Mouse (Mus musculus) urinary bladder, postnatal 4 days (tissue): ENCODE measurements around the gene Kcnmb3.

Source experiments
- DNase-seq, 2 experiments: peaks; one replicate each; pipeline ENCODE4 v3.0.0; 2021 to 2022; ENCODE audit warnings: low spot score in 2 of 2

Kcnmb3 gene

GRCm38 (mm10) chr3:32492097-32493090 lies at the start of gene Kcnmb3:
Gene Kcnmb3 (minus strand): TSS chr3:32492231.
- no peak for DNase-seq

GRCm38 (mm10) chr3:32538091-32538490 lies 46.1 kb upstream of the Kcnmb3 start:
- no peak for DNase-seq

GRCm38 (mm10) chr3:32537556-32537955 lies 45.5 kb upstream of the Kcnmb3 start:
- no peak for DNase-seq

GRCm38 (mm10) chr3:32535692-32536091 lies 43.7 kb upstream of the Kcnmb3 start:
- DNase-seq, result no peak

- no peak for DNase-seq
Observed at GRCm38 (mm10) chr3:32530041-32530440, 38.0 kb upstream of the Kcnmb3 start.

GRCm38 (mm10) chr3:32529303-32529898 lies 37.4 kb upstream of the Kcnmb3 start, which contains the start of gene Mfn1:
Gene Mfn1 (plus strand): TSS chr3:32529465.
- DNase-seq, result peak; percentile 89 to 92

- DNase-seq, result no peak
Observed at GRCm38 (mm10) chr3:32527181-32527580, 35.1 kb upstream of the Kcnmb3 start.

- no peak for DNase-seq
Observed at GRCm38 (mm10) chr3:32513528-32513927, 21.5 kb upstream of the Kcnmb3 start.

GRCm38 (mm10) chr3:32512686-32513284 lies 20.8 kb upstream of the Kcnmb3 start:
- no peak for DNase-seq

- DNase-seq, result no peak
Observed at GRCm38 (mm10) chr3:32511191-32511550, 19.1 kb upstream of the Kcnmb3 start.

GRCm38 (mm10) chr3:32510375-32511190 lies 18.6 kb upstream of the Kcnmb3 start:
- peak; percentile 96 to 97 for DNase-seq

GRCm38 (mm10) chr3:32509496-32510374 lies 17.7 kb upstream of the Kcnmb3 start, which contains the start of gene Zfp639:
Gene Zfp639 (plus strand): TSS chr3:32510259.
- DNase-seq, result no peak

- DNase-seq, result peak in 1 of 2 experiments; percentile 32
Observed at GRCm38 (mm10) chr3:32508666-32509324, 16.8 kb upstream of the Kcnmb3 start.

GRCm38 (mm10) chr3:32506366-32507225 lies 14.6 kb upstream of the Kcnmb3 start:
- no peak for DNase-seq

- DNase-seq, result no peak
Observed at GRCm38 (mm10) chr3:32505841-32506240, 13.8 kb upstream of the Kcnmb3 start.

- peak in 1 of 2 experiments; percentile 22 for DNase-seq
Observed at GRCm38 (mm10) chr3:32500346-32500745, 8.3 kb upstream of the Kcnmb3 start.

- DNase-seq, result no peak
Observed at GRCm38 (mm10) chr3:32496711-32497070, 4.7 kb upstream of the Kcnmb3 start.

GRCm38 (mm10) chr3:32495856-32496710 lies 4.1 kb upstream of the Kcnmb3 start:
- DNase-seq, result no peak
